Mouse (Mus musculus) T-helper 17 cell (primary cell): ENCODE data around the gene Arhgap27.
"Not testable (repeated sequence)": the region's sequence is repeated elsewhere in the genome, so short reads cannot be mapped to it uniquely, and the experiment has no call there.

ENCODE experiments used
- in situ Hi-C, 2 experiments: fragments of 300-600 bp; cut with MboI, MseI; formaldehyde crosslinking; loops; 1 replicate in 1 of 2; 2 replicates in 1 of 2; pipeline ENCODE4 v1.15.1; 2025; ENCODE audit warnings: high pct_unique_total_duplicates in 2 of 2

Arhgap27 gene

GRCm38 (mm10) chr11:103309956-103310574 is 53.4 kb downstream of the Arhgap27 start:
- in situ Hi-C loops: no loop called here

GRCm38 (mm10) chr11:103307910-103308309 is 55.6 kb downstream of the Arhgap27 start:
- in situ Hi-C loops: no loop called here

GRCm38 (mm10) chr11:103304525-103304924 is 59.0 kb downstream of the Arhgap27 start:
- in situ Hi-C loops: no loop called here

GRCm38 (mm10) chr11:103294772-103295171 is 68.7 kb downstream of the Arhgap27 start:
- in situ Hi-C loops: loop anchor here in 1 of 2 experiments (5.0 kb wide), 1 partner anchor 853 kb away; no protein-coding TSS in a partner anchor

GRCm38 (mm10) chr11:103294066-103294465 is 69.4 kb downstream of the Arhgap27 start:
- in situ Hi-C loops: no loop called here

GRCm38 (mm10) chr11:103292890-103293287 is 70.6 kb downstream of the Arhgap27 start:
- in situ Hi-C loops: no loop called here

- in situ Hi-C loops: no loop called here
Observed at GRCm38 (mm10) chr11:103292152-103292889, 71.2 kb downstream of the Arhgap27 start.

GRCm38 (mm10) chr11:103290841-103291240 is 72.7 kb downstream of the Arhgap27 start:
- in situ Hi-C loops: not testable (repeated sequence)

GRCm38 (mm10) chr11:103288291-103288963 is 75.1 kb downstream of the Arhgap27 start:
- in situ Hi-C loops: no loop called here

GRCm38 (mm10) chr11:103286910-103287309 is 76.6 kb downstream of the Arhgap27 start:
- in situ Hi-C loops: no loop called here

- in situ Hi-C loops: no loop called here
Observed at GRCm38 (mm10) chr11:103285951-103286350, 77.5 kb downstream of the Arhgap27 start.

GRCm38 (mm10) chr11:103285276-103285675 is 78.2 kb downstream of the Arhgap27 start:
- in situ Hi-C loops: no loop called here

GRCm38 (mm10) chr11:103281784-103282183 is 81.7 kb downstream of the Arhgap27 start:
- in situ Hi-C loops: no loop called here
